Mouse (Mus musculus) hindbrain, embryonic 15.5 days (tissue): ENCODE results near the gene Leo1. TPM values are rescaled to one million over a fixed set of nuclear protein-coding genes. Genes with fewer than 3 reads are reported as not detected.
"Not testable (repeated sequence)": the region's sequence is repeated elsewhere in the genome, so short reads cannot be mapped to it uniquely, and the experiment has no call there.

Experiments
- ATAC-seq: fragments of 200-750 bp; cut with Nextera tagmentation; 2 replicates; pipeline ENCODE4 v1.8.0; 2017; ENCODE audit warnings: low read depth, moderate number of reproducible peaks, moderate TSS enrichment; ENCODE audit not compliant: low FRiP score
- H3K27ac ChIP-seq: fragments of 300-500 bp; sonication (generic); replicated peaks from 2 replicates; pipeline ENCODE4 v1.5.1; 2015; ENCODE audit warnings: mild to moderate bottlenecking, inconsistent platforms
- H3K27me3 ChIP-seq: fragments of 300-500 bp; sonication (generic); 2 replicates; pipeline ENCODE4 v1.6.1; 2015; ENCODE audit warnings: control low read depth, inconsistent platforms
- H3K36me3 ChIP-seq: fragments of 300-500 bp; sonication (generic); 2 replicates; pipeline ENCODE4 v1.6.1; 2015; ENCODE audit warnings: control low read depth, inconsistent platforms
- H3K4me1 ChIP-seq: fragments of 300-500 bp; sonication (generic); replicated peaks from 2 replicates; pipeline ENCODE4 v1.6.1; 2015; ENCODE audit warnings: control low read depth, inconsistent platforms
- H3K4me2 ChIP-seq: fragments of 300-500 bp; sonication (generic); 2 replicates; pipeline ENCODE4 v1.6.1; 2015; ENCODE audit warnings: moderate library complexity, mild to moderate bottlenecking, inconsistent platforms
- H3K4me3 ChIP-seq: fragments of 300-500 bp; sonication (generic); 2 replicates; pipeline ENCODE4 v1.5.1; 2015; ENCODE audit warnings: mild to moderate bottlenecking, inconsistent platforms
- H3K9ac ChIP-seq: fragments of 300-500 bp; sonication (generic); 2 replicates; pipeline ENCODE4 v1.6.1; 2015; ENCODE audit warnings: inconsistent platforms
- H3K9me3 ChIP-seq: fragments of 300-500 bp; sonication (generic); 2 replicates; pipeline ENCODE4 v1.6.1; 2016; ENCODE audit warnings: control low read depth, inconsistent platforms
- WGBS: fragments of 180-500 bp; shearing (Covaris S2); methylation state at CpG from one replicate; pipeline ENCODE4 v1.1.7; 2015; 5-methylcytosine and 5-hydroxymethylcytosine counted together
- polyA plus RNA-seq: library from polyadenylated mRNA; unstranded; fragments of >200 nt; fragmentation: Nextera tagmentation; extraction: Ambion mirVana; gene quantifications from 2 replicates; pipeline ENCODE4 v1.2.1, GENCODE M21; 2015

Gene Leo1
- polyA plus RNA-seq, 1 experiment from 2014 or later: 46.4 TPM

DNA sequence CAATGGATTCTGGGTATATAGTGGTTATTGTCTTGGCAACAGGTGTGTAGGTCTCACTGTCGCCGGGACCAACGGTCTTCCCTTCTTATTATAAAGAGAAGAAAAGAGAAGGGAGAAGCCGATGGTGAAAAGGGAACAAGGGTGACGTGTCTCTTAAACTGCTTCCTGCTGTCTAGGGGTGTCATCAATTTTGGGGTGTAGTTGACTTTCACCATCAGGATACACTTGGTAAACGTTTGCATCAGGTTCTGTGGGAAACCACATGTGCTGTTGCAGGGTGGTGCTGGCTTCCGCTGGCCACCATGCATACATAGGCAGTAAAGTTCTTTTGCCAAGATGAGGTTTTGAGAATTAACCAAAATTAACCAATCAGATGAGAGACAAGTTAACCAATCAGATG is 46.9 kb downstream of the Leo1 start:
- ATAC-seq, H3K9me3 ChIP-seq, H3K27me3 ChIP-seq, H3K4me3 ChIP-seq, H3K27ac ChIP-seq, H3K4me1 ChIP-seq, H3K4me2 ChIP-seq, H3K9ac ChIP-seq, H3K36me3 ChIP-seq: not testable (repeated sequence)
- WGBS: 95% methylated on average over 7 of the region's 7 CpGs

DNA sequence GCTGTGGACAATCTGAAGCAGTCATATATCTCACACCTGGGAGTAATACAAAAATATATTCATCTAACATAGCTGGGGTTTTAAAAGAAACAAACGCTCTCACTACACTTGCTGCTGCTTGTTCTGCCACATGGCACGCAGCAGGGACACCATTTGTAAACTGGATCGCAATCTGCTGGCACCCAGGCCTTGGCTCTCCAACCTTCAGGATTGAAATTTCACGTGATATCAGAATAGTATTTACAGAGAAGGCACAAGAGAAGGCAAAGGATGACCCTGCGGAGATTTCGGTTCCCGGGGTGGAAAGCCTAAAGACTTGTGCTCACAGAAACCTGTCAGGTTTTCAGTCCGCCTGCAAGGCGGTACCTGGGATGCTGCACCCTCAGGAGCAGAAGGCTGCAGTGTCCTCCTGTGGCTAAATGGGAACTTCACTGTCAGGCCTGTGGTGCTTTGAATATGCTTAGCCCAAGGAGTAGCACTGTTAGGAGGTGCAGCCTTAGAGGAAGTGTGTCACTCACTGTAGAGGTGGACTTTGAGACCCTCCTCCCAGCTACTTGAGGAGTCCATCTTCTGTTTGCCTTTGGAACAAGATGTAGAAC is 53.2 kb downstream of the Leo1 start:
- Histone ChIP-seq H3K4me3 (no peak overlapping the region), H3K27me3 (no peaks in the 10 kb centered on the region), H3K4me1 (no peaks in the 10 kb centered on the region), H3K9ac (no peak overlapping the region), H3K36me3 (peaks cover 10% of the 10 kb centered on the region), H3K4me2 (no peak overlapping the region), H3K9me3 (no peaks in the 10 kb centered on the region), H3K27ac (no peak overlapping the region)
- WGBS: 83% methylated on average over 9 of the region's 9 CpGs
- no peak for ATAC-seq

DNA sequence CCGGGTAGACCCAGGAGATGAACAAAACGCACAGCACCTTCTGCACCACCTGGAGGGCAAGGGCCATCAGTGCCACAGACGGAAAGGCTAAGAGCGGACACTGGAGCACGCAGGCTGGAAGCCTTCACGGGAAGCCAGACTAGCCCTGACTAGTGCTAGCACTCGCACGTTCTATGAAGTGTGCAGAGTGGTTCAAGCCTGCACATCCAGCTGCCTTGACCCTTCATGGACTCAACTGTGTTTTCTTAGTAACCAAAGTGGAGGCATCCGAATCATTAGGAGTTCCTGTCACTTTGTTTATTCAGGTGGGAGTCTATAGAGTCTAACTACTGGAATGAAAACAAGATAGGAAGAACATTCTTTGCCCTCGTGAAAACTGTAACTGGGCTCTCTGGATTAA is 54.6 kb downstream of the Leo1 start:
- Histone ChIP-seq H3K4me1 (no peaks in the 10 kb centered on the region), H3K4me2 (no peak overlapping the region), H3K27ac (no peak overlapping the region), H3K9me3 (no peaks in the 10 kb centered on the region), H3K4me3 (no peak overlapping the region), H3K27me3 (no peaks in the 10 kb centered on the region), H3K36me3 (peaks cover 10% of the 10 kb centered on the region), H3K9ac (no peak overlapping the region)
- 85% methylated on average over 10 of the region's 10 CpGs for WGBS
- ATAC-seq: no peak

DNA sequence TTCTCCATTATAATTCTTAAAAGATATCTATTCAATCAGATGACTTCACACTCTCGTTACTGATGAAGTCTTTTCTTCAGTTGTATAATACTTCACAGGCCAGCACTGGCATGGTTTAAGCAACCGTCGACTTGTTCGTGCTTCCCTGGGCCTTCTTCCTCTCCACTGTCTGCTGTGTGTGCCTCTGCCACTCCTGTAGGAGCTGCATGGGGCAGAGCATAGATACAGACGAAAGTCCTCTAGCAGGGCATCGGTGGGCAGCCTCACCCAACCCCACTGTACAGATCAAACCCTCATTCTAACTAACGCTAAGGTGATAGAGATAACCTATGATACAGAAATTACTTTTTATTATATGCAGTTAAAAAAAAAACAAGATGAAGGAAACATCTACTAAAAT is 57.2 kb downstream of the Leo1 start:
- H3K9me3 ChIP-seq: no peaks in the 10 kb centered on the region
- no peak overlapping the region for H3K4me2 ChIP-seq
- no peak overlapping the region for H3K27ac ChIP-seq
- no peak overlapping the region for H3K9ac ChIP-seq
- H3K36me3 ChIP-seq: peaks cover 22% of the 10 kb centered on the region
- ATAC-seq: no peak
- WGBS: 95% methylated on average over 7 of the region's 7 CpGs
- H3K4me3 ChIP-seq: no peak overlapping the region
- no peaks in the 10 kb centered on the region for H3K27me3 ChIP-seq
- H3K4me1 ChIP-seq: no peaks in the 10 kb centered on the region

DNA sequence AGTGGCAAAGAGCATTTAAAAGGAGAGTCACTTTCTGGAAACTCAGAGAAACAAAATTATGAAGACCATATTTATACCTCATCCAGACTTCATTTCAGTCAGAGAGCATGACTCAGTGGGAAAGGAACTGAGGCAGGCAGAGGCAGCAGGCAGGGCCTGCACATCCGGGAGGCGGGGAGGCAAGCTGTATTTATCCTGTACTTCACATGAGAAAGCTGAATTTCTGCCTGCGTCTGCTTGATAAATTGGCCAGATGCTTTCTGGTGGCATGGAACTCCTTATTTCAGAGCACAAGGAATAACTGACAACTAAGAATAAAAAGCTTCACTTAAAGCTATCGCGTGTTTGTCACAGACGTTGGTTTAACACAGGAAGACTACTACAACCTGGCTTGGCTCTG is 63.0 kb downstream of the Leo1 start:
- no peak overlapping the region for H3K27ac ChIP-seq
- H3K4me1 ChIP-seq: no peaks in the 10 kb centered on the region
- no peak overlapping the region for H3K9ac ChIP-seq
- H3K4me3 ChIP-seq: no peak overlapping the region
- no peak overlapping the region for H3K4me2 ChIP-seq
- no peaks in the 10 kb centered on the region for H3K9me3 ChIP-seq
- WGBS: 94% methylated on average over 6 of the region's 6 CpGs
- H3K27me3 ChIP-seq: no peaks in the 10 kb centered on the region
- no peak for ATAC-seq
- H3K36me3 ChIP-seq: peaks cover 58% of the 10 kb centered on the region

DNA sequence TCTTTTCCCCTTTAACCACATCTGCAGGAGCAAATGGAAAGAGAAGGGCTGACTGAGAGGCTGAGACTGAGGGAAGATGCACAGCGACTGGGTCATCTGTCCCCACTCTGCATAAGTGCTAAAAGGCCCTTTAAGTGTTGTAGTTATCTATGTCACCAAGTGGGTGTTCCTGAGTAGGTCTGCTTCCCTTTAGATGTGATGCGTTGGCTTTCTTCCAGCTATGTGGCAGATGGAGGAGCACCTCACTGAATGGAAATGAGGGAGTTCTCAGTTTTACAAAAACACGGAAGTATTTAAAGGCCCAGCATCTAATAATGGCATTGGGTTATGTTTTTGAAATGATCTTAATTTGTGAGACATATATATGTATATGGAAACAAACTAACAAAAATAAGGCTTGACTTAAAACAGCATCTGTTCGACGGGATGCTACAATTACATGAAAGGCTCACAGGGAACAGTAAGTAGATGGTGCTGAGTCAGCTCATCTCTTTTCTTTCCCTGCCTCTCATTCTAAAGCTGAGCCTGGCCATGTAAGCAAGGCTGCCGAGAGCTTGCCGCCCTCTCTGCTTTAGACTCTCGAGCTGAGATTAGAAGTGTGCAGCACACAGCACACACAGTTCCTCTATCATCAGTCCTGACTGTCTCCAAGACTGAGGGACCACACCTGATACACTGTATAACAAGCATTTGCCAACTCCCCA is 70.1 kb downstream of the Leo1 start:
- 63% methylated on average over 8 of the region's 8 CpGs for WGBS
- no peaks in the 10 kb centered on the region for H3K4me1 ChIP-seq
- H3K36me3 ChIP-seq: peaks cover 50% of the 10 kb centered on the region
- H3K9ac ChIP-seq: no peak overlapping the region
- H3K27me3 ChIP-seq: no peaks in the 10 kb centered on the region
- peak overlapping the region; percentile 35; the same call in 1 of the 2 replicates for H3K27ac ChIP-seq
- no peak overlapping the region for H3K4me3 ChIP-seq
- ATAC-seq: no peak
- no peak overlapping the region for H3K4me2 ChIP-seq
- no peaks in the 10 kb centered on the region for H3K9me3 ChIP-seq

DNA sequence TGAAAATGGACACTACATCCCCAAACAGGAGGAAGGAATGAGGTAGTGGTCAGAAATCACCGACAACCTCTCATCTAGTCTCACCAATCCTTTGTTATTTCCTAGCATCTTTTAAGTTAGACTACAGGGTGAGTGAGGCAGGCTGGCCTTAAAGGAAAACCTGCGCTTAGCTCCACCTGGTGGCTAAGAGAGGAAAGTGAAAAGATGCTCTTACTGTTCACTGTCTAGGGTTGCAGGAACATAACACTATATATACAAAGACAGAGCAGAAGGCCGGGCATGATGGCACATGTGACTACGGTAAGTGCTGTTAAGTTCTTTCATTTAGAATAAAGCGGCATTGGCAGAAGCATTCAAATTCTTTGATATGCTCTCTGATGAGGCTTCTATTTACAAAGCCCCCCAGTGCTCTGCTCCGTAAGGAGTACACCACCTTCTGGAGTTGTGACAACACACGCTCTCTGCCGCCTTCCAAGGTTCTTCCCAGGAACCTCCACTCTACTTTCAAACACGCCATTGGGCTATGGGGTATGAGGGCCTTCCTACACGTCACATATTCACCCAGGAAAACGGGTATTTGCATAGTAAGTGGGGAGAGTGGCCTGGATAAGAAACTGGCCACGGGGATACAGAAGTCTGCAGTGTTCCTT is 74.3 kb downstream of the Leo1 start:
- Histone ChIP-seq H3K27ac (no peak overlapping the region), H3K4me2 (no peak overlapping the region)
- peak; percentile 94 for ATAC-seq

More for the DNA sequence above, 74.3 kb downstream of the Leo1 start:
- no peak overlapping the region for H3K4me3 ChIP-seq
- H3K27me3 ChIP-seq: no peaks in the 10 kb centered on the region
- no peak overlapping the region for H3K9ac ChIP-seq
- 66% methylated on average over 12 of the region's 12 CpGs for WGBS
- H3K9me3 ChIP-seq: no peaks in the 10 kb centered on the region
- H3K36me3 ChIP-seq: peaks cover 16% of the 10 kb centered on the region
- H3K4me1 ChIP-seq: no peaks in the 10 kb centered on the region

Other genes starting within 250 kb of the Leo1 start
- gene Myo5c, start 209.5 kb upstream of the Leo1 start, polyA plus RNA-seq: 0.28 and 0.54 TPM in 2 replicates
- 81.3 and 83.9 TPM in 2 replicates for gene Gnb5, start 135.2 kb upstream of the Leo1 start, polyA plus RNA-seq
- not detected in 2 replicates for gene Bcl2l10, start 93.8 kb upstream of the Leo1 start, polyA plus RNA-seq
- gene Mapk6, start 31.5 kb upstream of the Leo1 start, polyA plus RNA-seq: 151 and 154 TPM in 2 replicates
- 80.8 and 84.5 TPM in 2 replicates for gene Tmod3, start 118.1 kb downstream of the Leo1 start, polyA plus RNA-seq
- gene Tmod2, start 169.8 kb downstream of the Leo1 start, polyA plus RNA-seq: 262 and 271 TPM in 2 replicates
- gene Lysmd2, start 184.2 kb downstream of the Leo1 start, polyA plus RNA-seq: 33.2 and 35.4 TPM in 2 replicates
- 115 and 120 TPM in 2 replicates for gene Scg3, start 242.5 kb downstream of the Leo1 start, polyA plus RNA-seq